Mouse (Mus musculus) hindbrain, postnatal 0 days (tissue): ENCODE data around the gene Cdcp1. TPM values are rescaled to one million over a fixed set of nuclear protein-coding genes. Genes with fewer than 3 reads are reported as not detected.
A peak's percentile ranks its signal among the peaks of the same experiment; 100 is the strongest.

Experiments
- ATAC-seq: fragments of 200-750 bp; cut with Nextera tagmentation; 2 replicates; pipeline ENCODE4 v1.8.0; 2017; ENCODE audit warnings: mild to moderate bottlenecking, moderate TSS enrichment, moderate library complexity
- DNase-seq: peaks from one replicate; pipeline ENCODE4 v3.0.0-alpha.2; 2015; ENCODE audit warnings: low spot score
- H3K27ac ChIP-seq: fragments of 300-500 bp; sonication (generic); 2 replicates; pipeline ENCODE4 v1.5.1; 2014; ENCODE audit warnings: mild to moderate bottlenecking
- H3K27me3 ChIP-seq: fragments of 300-500 bp; sonication (generic); 2 replicates; pipeline ENCODE4 v1.6.1; 2014; ENCODE audit warnings: low read length, mixed read lengths; ENCODE audit not compliant: insufficient read depth
- H3K36me3 ChIP-seq: fragments of 300-500 bp; sonication (generic); 2 replicates; pipeline ENCODE4 v1.6.1; 2014; ENCODE audit warnings: low read length, mixed read lengths; ENCODE audit not compliant: insufficient read depth
- H3K4me1 ChIP-seq: fragments of 300-500 bp; sonication (generic); 2 replicates; pipeline ENCODE4 v1.6.1; 2014; ENCODE audit warnings: antibody characterized with exemption, low read length, mixed read lengths; ENCODE audit not compliant: insufficient read depth
- H3K4me2 ChIP-seq: fragments of 300-500 bp; sonication (generic); 2 replicates; pipeline ENCODE4 v1.6.1; 2014; ENCODE audit warnings: low read depth, mild to moderate bottlenecking, low read length, moderate library complexity, mixed read lengths
- H3K4me3 ChIP-seq: fragments of 300-500 bp; sonication (generic); 2 replicates; pipeline ENCODE4 v1.5.1; 2014; ENCODE audit warnings: low read length
- H3K9ac ChIP-seq: fragments of 300-500 bp; sonication (generic); replicated peaks from 2 replicates; pipeline ENCODE4 v1.6.1; 2014; ENCODE audit warnings: mild to moderate bottlenecking, low read length, moderate library complexity, mixed read lengths
- H3K9me3 ChIP-seq: fragments of 300-500 bp; sonication (generic); 2 replicates; pipeline ENCODE4 v1.6.1; 2016; ENCODE audit warnings: low read length, mixed read lengths
- CTCF ChIP-seq: IDR thresholded peaks from 2 replicates; pipeline ENCODE4 v1.5.1; 2016; ENCODE audit warnings: antibody characterized with exemption, control low read depth, low read depth
- WGBS: fragments of 180-500 bp; shearing (Covaris S2); extraction: QIAGEN DNeasy Blood & Tissue Kit; methylation state at CpG from one replicate; pipeline ENCODE4 v1.1.7; 2014; 5-methylcytosine and 5-hydroxymethylcytosine counted together
- polyA plus RNA-seq: library from polyadenylated mRNA; unstranded; fragments of >200 nt; fragmentation: Nextera tagmentation; extraction: Ambion mirVana; gene quantifications from 2 replicates; pipeline ENCODE4 v1.2.1, GENCODE M21; 2015
- total RNA-seq: library from RNA; depleted of rRNA; stranded (reverse); fragments of >200 nt; gene quantifications from 2 replicates; pipeline ENCODE4 v1.2.3, GENCODE M21; 2014

The Cdcp1 gene
- total and polyA plus RNA-seq, 2 experiments from 2014 or later = 0.14 to 0.26 TPM

DNA sequence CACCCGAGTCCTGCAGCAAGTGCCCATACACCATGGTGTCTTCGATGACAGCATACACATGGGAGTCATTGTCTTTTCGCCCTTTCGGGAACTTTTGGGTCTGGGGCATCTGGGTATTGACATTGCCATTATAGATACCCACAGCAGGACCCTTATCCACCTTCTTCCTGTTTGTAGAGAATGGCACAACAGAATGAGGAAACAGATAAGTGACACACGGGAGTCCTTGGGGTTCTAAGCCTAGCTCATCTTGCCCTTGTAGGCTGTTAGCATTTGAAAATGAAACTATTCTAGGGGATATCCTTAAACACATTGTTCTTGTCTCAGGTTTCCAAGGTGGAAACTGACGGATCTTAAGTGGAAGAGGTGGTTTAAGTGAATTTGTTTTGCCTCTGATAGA is 42.1 kb downstream of the Cdcp1 start:
- H3K4me2 ChIP-seq = no peak overlapping the region
- DNase-seq (no peak), ATAC-seq (no peak)
- no peaks in the 10 kb centered on the region for H3K27me3 ChIP-seq
- H3K4me3 ChIP-seq = no peak overlapping the region
- WGBS = 93% methylated on average over 6 of the region's 6 CpGs
- H3K4me1 ChIP-seq = no peaks in the 10 kb centered on the region
- no peak overlapping the region for H3K27ac ChIP-seq
- H3K9ac ChIP-seq = no peak overlapping the region
- TF ChIP-seq CTCF = no peak
- H3K9me3 ChIP-seq = no peaks in the 10 kb centered on the region
- no peaks in the 10 kb centered on the region for H3K36me3 ChIP-seq

DNA sequence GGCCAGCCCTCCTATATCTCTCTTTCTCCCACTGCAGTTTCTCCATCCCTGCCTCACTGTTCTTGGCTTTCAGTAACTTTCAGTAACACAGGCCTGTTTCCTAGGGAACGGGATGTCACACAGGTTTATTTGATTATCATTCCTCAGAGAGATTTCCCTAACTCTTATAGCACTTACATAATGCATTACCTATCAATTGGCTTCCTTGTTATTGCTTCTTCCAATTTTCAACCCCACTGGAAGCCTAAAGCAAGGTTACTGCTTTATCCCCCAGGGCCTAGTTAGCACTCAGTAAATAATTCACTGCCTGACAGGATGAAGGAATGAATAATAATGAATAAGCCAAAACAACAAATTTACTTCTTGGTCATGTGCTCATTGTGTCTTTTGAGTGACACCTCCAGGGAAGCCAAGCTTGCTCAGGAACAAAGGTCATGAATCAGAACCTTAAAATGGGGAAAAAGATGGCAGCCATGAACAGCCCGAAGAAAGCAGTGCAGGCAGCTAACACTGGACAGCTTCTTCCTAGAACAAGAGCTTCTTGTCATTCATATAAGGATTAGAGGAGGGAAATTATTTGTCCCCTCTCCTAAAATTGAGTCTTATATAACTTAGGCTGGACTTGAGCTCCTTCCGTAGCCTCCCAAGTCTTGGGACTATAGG is 49.9 kb downstream of the Cdcp1 start:
- WGBS = 72% methylated on average over 3 of the region's 3 CpGs
- no peaks in the 10 kb centered on the region for H3K4me1 ChIP-seq
- TF ChIP-seq CTCF = no peak
- ATAC-seq = no peak
- H3K9ac ChIP-seq = no peak overlapping the region
- no peak for DNase-seq
- no peaks in the 10 kb centered on the region for H3K27me3 ChIP-seq
- no peak overlapping the region for H3K4me2 ChIP-seq
- H3K4me3 ChIP-seq = no peak overlapping the region
- no peaks in the 10 kb centered on the region for H3K36me3 ChIP-seq
- no peaks in the 10 kb centered on the region for H3K9me3 ChIP-seq
- no peak overlapping the region for H3K27ac ChIP-seq

DNA sequence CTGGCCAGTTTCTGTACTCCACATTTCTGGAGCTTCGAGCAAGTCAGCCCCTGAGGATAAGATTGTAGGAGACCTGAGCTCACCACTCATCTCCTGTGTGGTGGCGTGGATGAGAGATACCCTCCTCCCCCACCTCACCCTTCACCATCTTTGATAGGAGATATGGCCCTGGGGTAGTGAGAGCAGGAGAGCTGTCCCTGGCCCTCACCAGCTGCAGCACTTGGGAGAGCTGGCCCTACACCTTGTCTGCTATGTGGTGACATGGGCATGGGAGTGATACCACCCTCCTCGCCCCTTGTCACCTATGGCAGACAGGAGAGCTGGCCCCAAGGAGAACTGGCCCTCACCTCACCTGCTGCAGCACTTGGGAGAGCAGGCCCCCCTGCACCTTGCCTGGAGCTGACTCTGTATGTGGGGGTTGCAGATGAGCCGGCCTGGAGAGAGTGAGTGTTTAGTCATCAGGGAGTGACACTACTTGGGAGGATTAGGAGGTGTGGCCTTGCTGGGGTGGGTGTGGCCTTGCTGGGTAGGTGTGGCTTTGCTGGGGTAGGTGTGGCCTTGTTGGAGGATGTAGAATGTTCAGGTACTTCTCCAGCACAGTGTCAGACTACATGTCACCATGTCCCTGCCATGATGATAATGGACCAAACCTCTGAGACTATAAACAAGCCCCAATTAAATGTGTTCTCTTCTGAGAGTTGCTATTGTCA is 52.7 kb downstream of the Cdcp1 start:
- no peak for TF ChIP-seq CTCF
- WGBS = 88% methylated on average over 4 of the region's 4 CpGs

DNA sequence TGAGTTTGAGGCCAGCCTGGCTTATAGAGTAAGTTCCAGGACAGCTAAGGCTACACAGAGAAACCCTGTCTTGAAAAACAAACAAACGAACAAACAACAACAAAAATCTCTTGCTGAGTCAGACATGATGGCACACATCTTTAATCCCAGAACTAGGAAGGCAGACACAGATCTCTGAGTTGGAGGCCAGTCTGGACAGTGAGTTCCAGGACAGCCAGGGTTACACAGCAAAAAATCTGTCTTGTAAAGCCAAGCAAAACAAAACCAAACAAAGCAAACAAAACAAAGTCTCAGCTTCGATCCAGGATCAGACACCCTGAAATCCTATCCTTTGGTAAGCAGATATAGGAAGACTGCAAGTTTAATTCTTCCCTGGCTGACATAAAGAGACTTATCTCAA is 54.0 kb downstream of the Cdcp1 start:
- Histone ChIP-seq H3K36me3 (no peaks in the 10 kb centered on the region), H3K4me1 (no peaks in the 10 kb centered on the region), H3K27ac (no peak overlapping the region), H3K9ac (no peak overlapping the region), H3K9me3 (no peaks in the 10 kb centered on the region), H3K27me3 (no peaks in the 10 kb centered on the region), H3K4me2 (no peak overlapping the region), H3K4me3 (no peak overlapping the region)
- DNase-seq (no peak), ATAC-seq (no peak)
- 83% methylated on average over 2 of the region's 2 CpGs for WGBS
- TF ChIP-seq CTCF = no peak

More for the DNA sequence above, 52.7 kb downstream of the Cdcp1 start:
- H3K4me1 ChIP-seq = no peaks in the 10 kb centered on the region
- H3K27ac ChIP-seq = no peak overlapping the region
- no peaks in the 10 kb centered on the region for H3K36me3 ChIP-seq
- ATAC-seq (0 out of 2 replicates have a peak, but pooled peaks have one; percentile 21), DNase-seq (no peak)
- H3K27me3 ChIP-seq = no peaks in the 10 kb centered on the region
- H3K4me2 ChIP-seq = no peak overlapping the region
- H3K9ac ChIP-seq = no peak overlapping the region
- no peaks in the 10 kb centered on the region for H3K9me3 ChIP-seq
- H3K4me3 ChIP-seq = no peak overlapping the region

DNA sequence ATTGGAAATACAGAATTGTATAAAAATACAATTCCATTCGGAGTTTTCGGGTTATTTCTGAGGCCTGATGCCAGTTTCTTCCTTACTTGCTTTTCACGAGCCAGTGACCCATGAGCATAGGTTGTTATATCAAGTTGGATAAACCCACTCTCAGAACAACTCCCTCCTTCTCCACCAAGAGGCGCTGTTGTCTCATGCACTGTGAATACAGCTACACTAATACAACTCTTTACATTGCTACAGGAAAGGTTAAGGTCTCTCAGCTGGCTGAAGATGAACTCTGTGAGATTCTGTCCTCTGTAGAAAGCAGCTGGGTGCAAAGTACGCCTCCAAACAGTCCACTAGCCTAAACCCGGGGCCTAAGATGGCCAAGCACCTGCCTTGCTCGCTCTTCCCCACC is 56.5 kb downstream of the Cdcp1 start:
- H3K9me3 ChIP-seq = no peaks in the 10 kb centered on the region
- H3K9ac ChIP-seq = no peak overlapping the region
- no peaks in the 10 kb centered on the region for H3K36me3 ChIP-seq
- DNase-seq (peak; percentile 84), ATAC-seq (peak; percentile 55; the same call in 1 of the 2 replicates)
- H3K4me2 ChIP-seq = no peak overlapping the region
- 58% methylated on average over 7 of the region's 7 CpGs for WGBS
- no peak overlapping the region for H3K27ac ChIP-seq
- no peaks in the 10 kb centered on the region for H3K4me1 ChIP-seq
- no peaks in the 10 kb centered on the region for H3K27me3 ChIP-seq
- H3K4me3 ChIP-seq = no peak overlapping the region
- peak; percentile 91 for TF ChIP-seq CTCF

DNA sequence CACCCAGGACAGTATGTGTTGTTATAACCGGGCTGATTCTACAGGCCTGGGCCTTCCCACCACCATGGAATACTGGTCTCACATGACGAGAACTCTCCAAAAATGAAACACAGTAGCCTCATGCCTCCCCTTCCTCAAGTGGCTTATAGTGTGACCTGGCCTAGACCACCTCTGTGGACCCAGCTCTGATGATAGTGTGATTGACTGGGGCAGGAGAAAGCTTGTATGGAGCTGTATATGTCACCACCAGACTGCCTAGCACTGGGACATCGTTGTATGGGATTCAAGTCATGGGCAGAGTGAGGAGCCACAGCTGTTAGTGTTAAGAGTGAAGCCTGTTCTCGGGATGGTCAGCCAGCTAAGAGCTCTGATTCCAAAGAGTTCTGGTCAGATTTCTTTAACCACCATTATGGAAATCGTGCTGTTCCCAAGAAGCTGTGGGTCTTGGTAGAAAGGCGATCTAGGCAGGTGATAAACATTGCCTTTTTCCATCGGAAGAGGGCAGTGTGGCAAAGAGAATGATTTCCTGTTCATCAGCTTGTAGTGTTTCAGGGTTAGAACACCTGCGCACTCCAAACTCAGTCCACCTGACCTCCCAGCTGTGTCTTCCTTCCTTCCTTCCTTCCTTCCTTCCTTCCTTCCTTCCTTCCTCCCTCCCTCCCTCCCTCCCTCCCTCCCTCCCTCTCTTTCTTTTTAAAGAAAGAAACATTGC is 57.6 kb downstream of the Cdcp1 start:
- H3K9me3 ChIP-seq = no peaks in the 10 kb centered on the region
- H3K27me3 ChIP-seq = no peaks in the 10 kb centered on the region
- no peak overlapping the region for H3K27ac ChIP-seq
- 61% methylated on average over 8 of the region's 8 CpGs for WGBS
- peak; percentile 75 for TF ChIP-seq CTCF
- no peaks in the 10 kb centered on the region for H3K4me1 ChIP-seq
- H3K36me3 ChIP-seq = no peaks in the 10 kb centered on the region
- ATAC-seq (no peak), DNase-seq (peak; percentile 65)
- no peak overlapping the region for H3K4me2 ChIP-seq
- no peak overlapping the region for H3K4me3 ChIP-seq
- no peak overlapping the region for H3K9ac ChIP-seq

DNA sequence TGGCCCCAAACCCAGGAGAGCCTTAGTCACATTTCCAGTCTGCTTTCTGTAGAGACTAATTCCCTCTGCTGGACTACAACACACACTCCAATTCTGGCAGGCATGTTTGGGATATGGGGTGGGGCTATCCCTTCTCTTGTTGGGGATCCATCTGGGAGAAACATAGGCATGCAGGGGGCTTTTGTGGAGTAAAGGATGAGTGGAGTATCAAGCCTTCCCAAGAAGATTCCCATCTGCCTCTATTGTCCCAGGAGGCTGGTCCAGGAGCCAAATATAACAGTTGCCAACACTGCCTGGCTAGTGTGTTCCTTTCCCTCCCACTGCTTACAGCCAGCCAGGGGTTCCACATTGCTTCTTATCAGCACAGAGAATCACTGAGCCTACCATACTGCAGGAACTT is 58.1 kb downstream of the Cdcp1 start:
- H3K4me3 ChIP-seq = no peak overlapping the region
- H3K9me3 ChIP-seq = no peaks in the 10 kb centered on the region
- H3K27me3 ChIP-seq = no peaks in the 10 kb centered on the region
- no peaks in the 10 kb centered on the region for H3K4me1 ChIP-seq
- H3K36me3 ChIP-seq = no peaks in the 10 kb centered on the region
- no peak for TF ChIP-seq CTCF
- no peak overlapping the region for H3K9ac ChIP-seq
- DNase-seq (peak; percentile 6), ATAC-seq (no peak)
- H3K27ac ChIP-seq = no peak overlapping the region
- H3K4me2 ChIP-seq = no peak overlapping the region
